Mouse (Mus musculus) frontal cortex, postnatal 14 days (tissue): ENCODE data around the gene Ice1.

Experiments
- DNase-seq, 2 experiments: peaks; one replicate each; pipeline ENCODE4 v3.0.0; 2022; ENCODE audit warnings: low spot score in 2 of 2

Gene Ice1

GRCm38 (mm10) chr13:70574216-70574615 lies 63.2 kb downstream of the Ice1 start:
- DNase-seq: no peak

- DNase-seq: no peak
These were observed 69.5 kb downstream of the Ice1 start for GRCm38 (mm10) chr13:70567889-70568288.

GRCm38 (mm10) chr13:70553456-70553855 lies 84.0 kb downstream of the Ice1 start:
- DNase-seq: no peak

- no peak for DNase-seq
These were observed 90.0 kb downstream of the Ice1 start for GRCm38 (mm10) chr13:70547457-70547856.

- no peak for DNase-seq
These were observed 92.2 kb downstream of the Ice1 start for GRCm38 (mm10) chr13:70545261-70545660.

GRCm38 (mm10) chr13:70539842-70540241 lies 97.6 kb downstream of the Ice1 start:
- DNase-seq: no peak

GRCm38 (mm10) chr13:70533412-70533811 lies 104.0 kb downstream of the Ice1 start:
- no peak for DNase-seq

- DNase-seq: no peak
These were observed 104.7 kb downstream of the Ice1 start for GRCm38 (mm10) chr13:70532719-70533118.

GRCm38 (mm10) chr13:70517651-70518050 lies 119.8 kb downstream of the Ice1 start:
- no peak for DNase-seq

GRCm38 (mm10) chr13:70515004-70515403 lies 122.4 kb downstream of the Ice1 start:
- DNase-seq: no peak

GRCm38 (mm10) chr13:70510199-70510598 lies 127.2 kb downstream of the Ice1 start:
- no peak for DNase-seq

GRCm38 (mm10) chr13:70509375-70510016 lies 127.9 kb downstream of the Ice1 start:
- no peak for DNase-seq

GRCm38 (mm10) chr13:70508708-70509374 lies 128.6 kb downstream of the Ice1 start:
- DNase-seq: no peak
